Comparison of ENCODE assay signal across 25 mouse cellular contexts in genomic region chr6:8503953-8504352, GRCm38 (mm10).
"Had no signal": no experiment of that assay in that cellular context is flagged by ENCODE, and none has a peak within 500 bp of the region (broad histone marks: within the 10 kb centered on the region; RNA-seq: fewer than 3 reads in every experiment).

No protein-coding gene starts in this region.

- H3K4me2 ChIP-seq: heart, embryonic 11.5 days; heart, embryonic 13.5 days; heart, embryonic 15.5 days; hindbrain, embryonic 13.5 days; hindbrain, embryonic 15.5 days; kidney, embryonic 15.5 days; limb, embryonic 12.5 days; liver, embryonic 11.5 days had no signal

- H3K9me3 ChIP-seq: heart, embryonic 13.5 days; heart, embryonic 15.5 days; hindbrain, embryonic 15.5 days; kidney, embryonic 15.5 days; limb, embryonic 10.5 days had no signal

- H3K4me3 ChIP-seq: gastrocnemius, adult 2 months; heart, adult 2 months; heart, embryonic 13.5 days; heart, embryonic 15.5 days; hindbrain, embryonic 13.5 days; hindbrain, embryonic 15.5 days; kidney, embryonic 15.5 days; left cerebral cortex, adult 2 months; limb, embryonic 10.5 days; limb, embryonic 12.5 days had no signal

- DNase-seq: gastrocnemius, adult 2 months; gastrocnemius, postnatal 10 days; gastrocnemius, postnatal 25 days; heart, adult 2 months; heart, postnatal 14 days; heart, postnatal 36 days; kidney, adult 11 months; kidney, adult 2 months; kidney, adult 9 months; kidney, postnatal 14 days; kidney, postnatal 4 days; liver had no signal

- H3K27ac ChIP-seq: gastrocnemius, adult 2 months; heart, adult 2 months; heart, embryonic 13.5 days; heart, embryonic 15.5 days; hindbrain, embryonic 13.5 days; hindbrain, embryonic 15.5 days; hindbrain, postnatal 0 days; kidney, embryonic 15.5 days; kidney, postnatal 0 days; left cerebral cortex, adult 2 months; limb, embryonic 10.5 days; limb, embryonic 12.5 days had no signal

- H3K4me1 ChIP-seq: kidney, embryonic 15.5 days; limb, embryonic 12.5 days had no signal

- H3K27me3 ChIP-seq: heart, embryonic 13.5 days; heart, embryonic 15.5 days; hindbrain, embryonic 13.5 days; hindbrain, embryonic 15.5 days; kidney, embryonic 15.5 days; limb, embryonic 12.5 days had no signal

- H3K36me3 ChIP-seq: heart, embryonic 13.5 days; heart, embryonic 15.5 days; hindbrain, embryonic 13.5 days; hindbrain, embryonic 15.5 days; kidney, embryonic 15.5 days; limb, embryonic 10.5 days; limb, embryonic 12.5 days had no signal

- ATAC-seq: hindbrain, postnatal 0 days; intestine, embryonic 16.5 days had no signal

- H3K9ac ChIP-seq: heart, embryonic 13.5 days; heart, embryonic 15.5 days; hindbrain, embryonic 13.5 days; hindbrain, embryonic 15.5 days; kidney, embryonic 15.5 days; limb, embryonic 12.5 days had no signal
